Mouse (Mus musculus) E14TG2a.4 (cell line): ENCODE measurements around the gene Chst13.

ENCODE experiments used
- CTCF ChIP-seq: conservative IDR thresholded peaks from 2 replicates; pipeline ENCODE4 v1.5.1; 2014; ENCODE audit warnings: low read length
- NANOG ChIP-seq: IDR thresholded peaks from 2 replicates; pipeline ENCODE4 v1.6.1; 2014; ENCODE audit warnings: borderline replicate concordance, low read length, mixed read lengths

DNA sequence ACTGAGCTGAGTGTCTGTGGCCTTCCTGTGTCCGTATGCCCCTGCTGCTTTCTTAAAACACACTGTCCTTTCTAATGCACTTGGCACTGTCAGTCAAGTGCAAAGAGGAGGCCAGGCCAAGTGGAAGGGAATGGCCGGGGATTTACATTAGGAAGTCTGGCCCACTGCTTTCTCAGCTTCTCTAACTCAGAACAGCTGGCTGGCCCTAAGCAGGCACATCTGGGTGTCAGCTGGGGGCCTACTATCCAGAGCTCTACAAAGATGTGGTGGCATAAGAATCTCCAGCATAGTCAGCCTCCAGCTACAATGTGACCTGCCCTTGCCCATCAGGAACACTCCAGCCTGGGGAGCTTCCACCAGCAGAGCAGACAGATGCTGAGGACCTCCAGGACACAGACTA is 25.0 kb upstream of the Chst13 start:
- TF ChIP-seq CTCF (no peak), NANOG (no peak)
